Mouse (Mus musculus) MEL (cell line): ENCODE results near the gene Sgsm1. TPM values are rescaled to one million over a fixed set of nuclear protein-coding genes. Genes with fewer than 3 reads are reported as not detected.

Source experiments
- DNase-seq: peaks from one replicate; pipeline ENCODE4 v3.0.0; 2011; ENCODE audit warnings: low read depth, low spot score
- H3K27ac ChIP-seq: 2 replicates; pipeline ENCODE4 v1.5.1; 2012; ENCODE audit warnings: low read depth, mild to moderate bottlenecking, control low read depth, low read length, moderate library complexity; ENCODE audit not compliant: control insufficient read depth
- H3K27me3 ChIP-seq, 2 experiments: fragments of 150-350 bp in 1 of 2; sonication (generic) in 1 of 2; 2 replicates each; pipeline ENCODE4 v1.6.1; 2012; ENCODE audit warnings: low read length in 2 of 2, mild to moderate bottlenecking in 2 of 2, improper control_type of control experiment in 1 of 2, moderate library complexity in 1 of 2; ENCODE audit not compliant: insufficient read depth in 2 of 2, control insufficient read depth in 1 of 2
- H3K36me3 ChIP-seq, 2 experiments: 2 replicates each; pipeline ENCODE4 v1.6.1; 2012 to 2014; ENCODE audit warnings: low read length in 2 of 2, improper control_type of control experiment in 1 of 2, inconsistent platforms in 1 of 2, mild to moderate bottlenecking in 1 of 2; ENCODE audit not compliant: insufficient read depth in 2 of 2, control insufficient read depth in 1 of 2
- H3K4me1 ChIP-seq, 2 experiments: fragments of 150-350 bp in 1 of 2; sonication (generic) in 1 of 2; 2 replicates each; pipeline ENCODE4 v1.6.1; 2012; ENCODE audit warnings: low read length in 2 of 2, improper control_type of control experiment in 1 of 2, mild to moderate bottlenecking in 1 of 2; ENCODE audit not compliant: insufficient read depth in 2 of 2, control insufficient read depth in 1 of 2
- H3K4me3 ChIP-seq, 2 experiments: fragments of 150-350 bp in 1 of 2; sonication (generic) in 1 of 2; 2 replicates each; pipeline ENCODE4 v1.5.1; 2012; ENCODE audit warnings: low read depth in 2 of 2, low read length in 2 of 2, mild to moderate bottlenecking in 2 of 2, moderate library complexity in 2 of 2, control low read depth in 1 of 2, improper control_type of control experiment in 1 of 2; ENCODE audit not compliant: control insufficient read depth in 1 of 2, insufficient read depth in 1 of 2
- H3K79me2 ChIP-seq: 2 replicates; pipeline ENCODE4 v1.6.1; 2012; ENCODE audit warnings: mild to moderate bottlenecking, low read length, moderate library complexity; ENCODE audit not compliant: control insufficient read depth, poor library complexity, insufficient read depth
- H3K9ac ChIP-seq: 2 replicates; pipeline ENCODE4 v1.6.1; 2012; ENCODE audit warnings: low read depth, mild to moderate bottlenecking, control low read depth, low read length, moderate library complexity; ENCODE audit not compliant: control insufficient read depth, poor library complexity, severe bottlenecking
- H3K9me3 ChIP-seq: fragments of 150-350 bp; sonication (generic); replicated peaks from 2 replicates; pipeline ENCODE4 v1.6.1; 2012; ENCODE audit warnings: mild to moderate bottlenecking, low read length, improper control_type of control experiment, moderate library complexity; ENCODE audit not compliant: insufficient read depth
- BHLHE40 ChIP-seq: IDR thresholded peaks from 2 replicates; pipeline ENCODE4 v1.6.1; 2012; ENCODE audit warnings: low read depth, mild to moderate bottlenecking, inconsistent platforms, low read length, improper control_type of control experiment, borderline replicate concordance
- CHD2 ChIP-seq: IDR thresholded peaks from 2 replicates; pipeline ENCODE4 v1.6.1; 2011; ENCODE audit warnings: low read length, improper control_type of control experiment
- CTCF ChIP-seq, 3 experiments: IDR thresholded peaks in 2 of 3; conservative IDR thresholded peaks in 1 of 3; 2 replicates each; pipeline ENCODE4 v1.5.1; 2011 to 2012; ENCODE audit warnings: low read length in 3 of 3, low read depth in 2 of 3, mild to moderate bottlenecking in 2 of 3, improper control_type of control experiment in 1 of 3, inconsistent platforms in 1 of 3, mixed read lengths in 1 of 3, moderate library complexity in 1 of 3; ENCODE audit not compliant: control insufficient read depth in 1 of 3, insufficient read depth in 1 of 3, poor library complexity in 1 of 3, severe bottlenecking in 1 of 3
- E2F4 ChIP-seq: IDR thresholded peaks from 2 replicates; pipeline ENCODE4 v1.6.1; 2011; ENCODE audit warnings: low read depth, low read length, improper control_type of control experiment, borderline replicate concordance
- ELF1 ChIP-seq: IDR thresholded peaks from 2 replicates; pipeline ENCODE4 v1.6.1; 2014; ENCODE audit warnings: low read depth, mild to moderate bottlenecking, inconsistent platforms, low read length, improper control_type of control experiment, moderate library complexity
- ETS1 ChIP-seq: IDR thresholded peaks from 2 replicates; pipeline ENCODE4 v1.6.1; 2012; ENCODE audit warnings: low read depth, mild to moderate bottlenecking, inconsistent platforms, low read length, improper control_type of control experiment, moderate library complexity
- KAT2A ChIP-seq: conservative IDR thresholded peaks from 2 replicates; pipeline ENCODE4 v1.6.1; 2012; ENCODE audit warnings: low read depth, low read length, improper control_type of control experiment, inconsistent platforms
- MAFK ChIP-seq: IDR thresholded peaks from 2 replicates; pipeline ENCODE4 v1.6.1; 2011; ENCODE audit warnings: low read depth, mild to moderate bottlenecking, low read length, improper control_type of control experiment, borderline replicate concordance
- MAX ChIP-seq: IDR thresholded peaks from 2 replicates; pipeline ENCODE4 v1.6.1; 2011; ENCODE audit warnings: low read length, improper control_type of control experiment
- MAZ ChIP-seq: IDR thresholded peaks from 2 replicates; pipeline ENCODE4 v1.6.1; 2012; ENCODE audit warnings: low read depth, mild to moderate bottlenecking, inconsistent platforms, low read length, improper control_type of control experiment
- MXI1 ChIP-seq: IDR thresholded peaks from 2 replicates; pipeline ENCODE4 v1.6.1; 2011; ENCODE audit warnings: mild to moderate bottlenecking, low read depth, low read length, improper control_type of control experiment
- MYC ChIP-seq: IDR thresholded peaks from 2 replicates; pipeline ENCODE4 v1.6.1; 2011; ENCODE audit warnings: low read depth, mild to moderate bottlenecking, low read length, improper control_type of control experiment, moderate library complexity
- NELFE ChIP-seq: IDR thresholded peaks from 2 replicates; pipeline ENCODE4 v1.6.1; 2011; ENCODE audit warnings: low read depth, low read length, improper control_type of control experiment
- NRF1 ChIP-seq: IDR thresholded peaks from 2 replicates; pipeline ENCODE4 v1.6.1; 2014; ENCODE audit warnings: low read depth, mild to moderate bottlenecking, inconsistent platforms, low read length, improper control_type of control experiment, moderate library complexity; ENCODE audit not compliant: poor library complexity, insufficient read depth, severe bottlenecking
- POLR2AphosphoS5 ChIP-seq: IDR thresholded peaks from 2 replicates; pipeline ENCODE4 v1.6.1; 2012; ENCODE audit warnings: low read depth, borderline replicate concordance, mild to moderate bottlenecking, inconsistent platforms, low read length, moderate library complexity, mixed read lengths
- RAD21 ChIP-seq: IDR thresholded peaks from 2 replicates; pipeline ENCODE4 v1.6.1; 2011; ENCODE audit warnings: mild to moderate bottlenecking, low read depth, low read length, improper control_type of control experiment
- SIN3A ChIP-seq: IDR thresholded peaks from 2 replicates; pipeline ENCODE4 v1.6.1; 2012; ENCODE audit warnings: low read length, improper control_type of control experiment, inconsistent platforms
- SMC3 ChIP-seq: IDR thresholded peaks from 2 replicates; pipeline ENCODE4 v1.6.1; 2011; ENCODE audit warnings: low read depth, low read length, improper control_type of control experiment
- UBTF ChIP-seq: IDR thresholded peaks from 2 replicates; pipeline ENCODE4 v1.6.1; 2012; ENCODE audit warnings: low read depth, mild to moderate bottlenecking, inconsistent platforms, low read length, improper control_type of control experiment, moderate library complexity, borderline replicate concordance; ENCODE audit not compliant: insufficient read depth
- USF1 ChIP-seq: IDR thresholded peaks from 2 replicates; pipeline ENCODE4 v1.6.1; 2014; ENCODE audit warnings: low read depth, mild to moderate bottlenecking, inconsistent platforms, low read length, improper control_type of control experiment, moderate library complexity
- ZC3H11A ChIP-seq: IDR thresholded peaks from 2 replicates; pipeline ENCODE4 v1.6.1; 2012; ENCODE audit warnings: low read depth, mild to moderate bottlenecking, inconsistent platforms, low read length, improper control_type of control experiment
- ZKSCAN1 ChIP-seq: IDR thresholded peaks from 2 replicates; pipeline ENCODE4 v1.6.1; 2012; ENCODE audit warnings: low read depth, mild to moderate bottlenecking, inconsistent platforms, low read length, improper control_type of control experiment, moderate library complexity
- ZNF384 ChIP-seq: IDR thresholded peaks from 2 replicates; pipeline ENCODE4 v1.6.1; 2012; ENCODE audit warnings: low read depth, mild to moderate bottlenecking, inconsistent platforms, low read length, improper control_type of control experiment
- polyA plus RNA-seq, 2 experiments: library from polyadenylated mRNA; stranded (reverse) in 1 of 2; unstranded in 1 of 2; fragments of >175 nt in 1 of 2; fragments of >200 nt in 1 of 2; gene quantifications; 2 replicates each; pipeline versions ENCODE4 v1.2.1 to v1.2.4; 2012; ENCODE audit warnings: low replicate concordance in 2 of 2, low read depth in 1 of 2; ENCODE audit not compliant: insufficient read length in 2 of 2, insufficient read depth in 1 of 2, missing spikeins in 1 of 2
- total RNA-seq: library from RNA; depleted of rRNA; stranded (reverse); fragments of 300-350 nt; gene quantifications from 2 replicates; pipeline ENCODE4 v1.2.3, GENCODE M21; 2012

Gene Sgsm1
- total and polyA plus RNA-seq, 3 experiments = not detected

GRCm38 (mm10) chr5:113226632-113227102, 83.9 kb downstream of the Sgsm1 start, which contains the start of gene Tmem211:
Gene Tmem211, plus strand, starts transcription at chr5:113226909.
- Histone ChIP-seq H3K9ac (no peak within 1 kb of the TSS), H3K4me3 (no peak within 1 kb of the TSS), H3K27me3 (no peaks in the 10 kb centered on the region), H3K36me3 (no peaks in the 10 kb centered on the region), H3K27ac (no peak within 1 kb of the TSS), H3K4me1 (no peaks in the 10 kb centered on the region), H3K79me2 (no peaks in the 10 kb centered on the region), H3K9me3 (no peaks in the 10 kb centered on the region)
- DNase-seq = no peak
- peak in 1 of 3 experiments; percentile 9; a peak in 1 of 6 replicates for TF ChIP-seq CTCF (IDR thresholded peaks at IDR 0.05 in 2 of 3, conservative IDR thresholded peaks at IDR 0.05 in 1 of 3; ENCODE audit: control insufficient read depth in 1 of 3, insufficient read depth in 1 of 3, low read depth in 2 of 3, low read length in 3 of 3, poor library complexity in 1 of 3, severe bottlenecking in 1 of 3)
- TF ChIP-seq ZC3H11A = no peak
- no peak for TF ChIP-seq ELF1

GRCm38 (mm10) chr5:113225686-113226435, 84.7 kb downstream of the Sgsm1 start:
- H3K79me2 ChIP-seq = no peaks in the 10 kb centered on the region
- H3K9ac ChIP-seq = no peak overlapping the region
- H3K9me3 ChIP-seq = no peaks in the 10 kb centered on the region
- no peak for DNase-seq
- no peak for TF ChIP-seq MXI1
- TF ChIP-seq RAD21 = no peak
- no peak for TF ChIP-seq ZNF384
- TF ChIP-seq MAFK = no peak
- no peak for TF ChIP-seq E2F4
- TF ChIP-seq SIN3A = no peak
- TF ChIP-seq BHLHE40 = no peak
- H3K4me3 ChIP-seq = no peak overlapping the region
- H3K4me1 ChIP-seq = no peaks in the 10 kb centered on the region
- H3K36me3 ChIP-seq = no peaks in the 10 kb centered on the region
- no peak overlapping the region for H3K27ac ChIP-seq
- no peaks in the 10 kb centered on the region for H3K27me3 ChIP-seq

- Histone ChIP-seq H3K36me3 (no peaks in the 10 kb centered on the region), H3K9me3 (no peaks in the 10 kb centered on the region), H3K27me3 (no peaks in the 10 kb centered on the region), H3K4me1 (no peaks in the 10 kb centered on the region), H3K79me2 (no peaks in the 10 kb centered on the region), H3K9ac (no peak overlapping the region), H3K4me3 (no peak overlapping the region), H3K27ac (no peak overlapping the region)
- DNase-seq = no peak
- TF ChIP-seq ZKSCAN1 = no peak
- no peak for TF ChIP-seq SMC3
- no peak for TF ChIP-seq KAT2A
- TF ChIP-seq NRF1 = no peak
- no peak for TF ChIP-seq CHD2
- no peak for TF ChIP-seq MYC
- no peak for TF ChIP-seq MAX
- no peak for TF ChIP-seq USF1
- no peak for TF ChIP-seq POLR2AphosphoS5
- no peak for TF ChIP-seq ETS1
- no peak for TF ChIP-seq UBTF
- TF ChIP-seq NELFE = no peak
- TF ChIP-seq MAFK = no peak
- no peak for TF ChIP-seq MAZ
Observed at GRCm38 (mm10) chr5:113225271-113225670, 85.3 kb downstream of the Sgsm1 start.
